Comparison of ENCODE assay signal across 11 mouse cellular contexts in the genomic region with DNA sequence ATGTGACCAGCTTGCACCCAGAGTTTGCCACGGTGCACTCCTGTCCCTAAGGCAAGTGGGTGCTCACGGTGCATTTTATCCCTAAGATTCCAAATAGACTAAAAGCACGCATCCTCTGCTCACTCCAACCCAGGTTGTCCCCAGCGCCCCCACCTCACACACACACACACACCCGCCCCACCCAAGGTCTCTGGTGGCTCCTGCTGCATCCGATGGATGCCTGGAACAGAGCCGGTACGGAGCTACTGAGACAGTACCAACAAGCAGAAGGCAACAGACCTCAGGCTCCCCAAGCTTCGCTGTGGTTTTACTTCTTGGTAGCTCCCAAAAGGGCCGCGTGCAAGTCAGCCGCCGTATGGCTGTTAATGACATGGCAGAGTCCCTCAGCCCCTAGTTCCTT. TPM values are rescaled to one million over a fixed set of nuclear protein-coding genes. Genes with fewer than 3 reads are reported as not detected.
DNase-seq lines count a peak whose midpoint lies in the region; ATAC-seq lines count a peak whose summit lies in the region.
"Had no signal": no experiment of that assay in that cellular context is flagged by ENCODE, and none has a peak within 500 bp of the region (broad histone marks: within the 10 kb centered on the region; RNA-seq: fewer than 3 reads in every experiment).

No protein-coding gene starts in this region.

- no peak overlapping the region for H3K27ac ChIP-seq in heart, embryonic 14.5 days (replicated peaks in 1 of 2; ENCODE audit: control insufficient read depth in 1 of 2, insufficient read depth in 1 of 2, low read depth in 2 of 2, low read length in 2 of 2)
- no peak overlapping the region for H3K27ac ChIP-seq in embryonic facial prominence, embryonic 12.5 days
- H3K27ac ChIP-seq in hindbrain, embryonic 15.5 days (replicated peaks), result no peak overlapping the region
- no peak overlapping the region for H3K27ac ChIP-seq in midbrain, embryonic 12.5 days (replicated peaks)

- H3K4me2 ChIP-seq in heart, embryonic 14.5 days (ENCODE audit: low read length), result peak overlapping the region; percentile 69
- peak overlapping the region; percentile 52 for H3K4me2 ChIP-seq in embryonic facial prominence, embryonic 12.5 days (replicated peaks)
- H3K4me2 ChIP-seq in hindbrain, embryonic 15.5 days, result peak overlapping the region; percentile 44
- H3K4me2 ChIP-seq in midbrain, embryonic 12.5 days (replicated peaks), result peak overlapping the region; percentile 43

- ATAC-seq in heart, embryonic 14.5 days (ENCODE audit: insufficient number of reproducible peaks, insufficient read depth, low FRiP score, low read depth), result no peak
- no peak for ATAC-seq in embryonic facial prominence, embryonic 12.5 days (ENCODE audit: insufficient number of reproducible peaks, insufficient read depth, low FRiP score, low TSS enrichment)
- ATAC-seq in hindbrain, embryonic 15.5 days (ENCODE audit: low FRiP score, low read depth), result peak; percentile 54; the same call in 1 of the 2 replicates
- ATAC-seq in midbrain, embryonic 12.5 days (ENCODE audit: low FRiP score, low read depth), result no peak

- H3K4me1 ChIP-seq in heart, embryonic 14.5 days (ENCODE audit: control insufficient read depth in 2 of 2, insufficient read depth in 2 of 2, low read length in 2 of 2), result peaks cover 16 to 45% of the 10 kb centered on the region in 2 experiments
- peaks cover 19% of the 10 kb centered on the region for H3K4me1 ChIP-seq in embryonic facial prominence, embryonic 12.5 days
- peaks cover 13% of the 10 kb centered on the region for H3K4me1 ChIP-seq in hindbrain, embryonic 15.5 days (replicated peaks)
- peaks cover 15% of the 10 kb centered on the region; the same call in 1 of the 2 replicates for H3K4me1 ChIP-seq in midbrain, embryonic 12.5 days

- H3K27me3 ChIP-seq in heart, embryonic 14.5 days (ENCODE audit: control insufficient read depth, insufficient read depth, low read length), result peaks cover 4% of the 10 kb centered on the region; the same call in 1 of the 2 replicates
- H3K27me3 ChIP-seq in embryonic facial prominence, embryonic 12.5 days, result peaks cover 16% of the 10 kb centered on the region
- H3K27me3 ChIP-seq in hindbrain, embryonic 15.5 days, result no peaks in the 10 kb centered on the region; the same call in 1 of the 2 replicates
- H3K27me3 ChIP-seq in midbrain, embryonic 12.5 days, result peaks cover 34% of the 10 kb centered on the region

- H3K9ac ChIP-seq in heart, embryonic 14.5 days (ENCODE audit: low read length), result peak overlapping the region; percentile 42
- no peak overlapping the region; the same call in 1 of the 2 replicates for H3K9ac ChIP-seq in embryonic facial prominence, embryonic 12.5 days
- H3K9ac ChIP-seq in hindbrain, embryonic 15.5 days, result peak overlapping the region; percentile 6; the same call in 1 of the 2 replicates
- H3K9ac ChIP-seq in midbrain, embryonic 12.5 days (replicated peaks), result no peak overlapping the region

- 14% methylated on average over 13 of the region's 13 CpGs for WGBS in heart, embryonic 14.5 days
- WGBS in embryonic facial prominence, embryonic 12.5 days, result 14% methylated on average over 13 of the region's 13 CpGs
- 13% methylated on average over 13 of the region's 13 CpGs for WGBS in hindbrain, embryonic 15.5 days
- 13% methylated on average over 13 of the region's 13 CpGs for WGBS in midbrain, embryonic 12.5 days

- no peak for DNase-seq in heart, adult 8-10 months (ENCODE audit: low spot score)
- no peak for DNase-seq in left cerebral cortex, adult 18-20 months (ENCODE audit: low spot score in 2 of 2)
- DNase-seq in adrenal gland, postnatal 10 days, result no peak
- DNase-seq in cerebellum, adult 18-20 months, result no peak
- DNase-seq: adrenal gland, adult 8-10 months had no signal

- H3K9me3 ChIP-seq in heart, embryonic 14.5 days (ENCODE audit: control insufficient read depth, low read length), result no peaks in the 10 kb centered on the region
- H3K9me3 ChIP-seq in embryonic facial prominence, embryonic 12.5 days, result no peaks in the 10 kb centered on the region
- H3K9me3 ChIP-seq in hindbrain, embryonic 15.5 days, result no peaks in the 10 kb centered on the region
- H3K9me3 ChIP-seq in midbrain, embryonic 12.5 days, result no peaks in the 10 kb centered on the region

- peaks cover 22% of the 10 kb centered on the region for H3K36me3 ChIP-seq in heart, embryonic 14.5 days (ENCODE audit: control insufficient read depth, insufficient read depth, low read length)
- peaks cover 14% of the 10 kb centered on the region; the same call in 1 of the 2 replicates for H3K36me3 ChIP-seq in embryonic facial prominence, embryonic 12.5 days
- H3K36me3 ChIP-seq in hindbrain, embryonic 15.5 days, result no peaks in the 10 kb centered on the region
- peaks cover 4% of the 10 kb centered on the region; the same call in 1 of the 2 replicates for H3K36me3 ChIP-seq in midbrain, embryonic 12.5 days

- peak overlapping the region; percentile 23 to 32 for H3K4me3 ChIP-seq in heart, embryonic 14.5 days (ENCODE audit: control insufficient read depth in 1 of 2, insufficient read depth in 1 of 2, low read depth in 1 of 2, low read length in 2 of 2)
- peak overlapping the region; percentile 25 for H3K4me3 ChIP-seq in embryonic facial prominence, embryonic 12.5 days
- peak overlapping the region; percentile 11 for H3K4me3 ChIP-seq in hindbrain, embryonic 15.5 days
- peak overlapping the region; percentile 23 for H3K4me3 ChIP-seq in midbrain, embryonic 12.5 days

RNA-seq across cellular contexts. Expression of a gene that starts 0.4 kb away (rescaled TPM):
- polyA plus RNA-seq in heart, embryonic 14.5 days (2014; fragmentation: Nextera tagmentation; extraction: Ambion mirVana), result 0.93 and 2.0 TPM in 2 replicates
- 1 to 10 TPM in 1 of 4 experiments, under 1 TPM in 3; 0.08 to 1.1 (median 0.30) TPM for total RNA-seq in heart, adult 8-10 months (2022)
- polyA plus RNA-seq in embryonic facial prominence, embryonic 12.5 days (2016; fragmentation: Nextera tagmentation; extraction: Ambion mirVana), result 2.0 and 2.5 TPM in 2 replicates
- 2.2 TPM in 2 replicates for polyA plus RNA-seq in hindbrain, embryonic 15.5 days (2015; fragmentation: Nextera tagmentation; extraction: Ambion mirVana)
- 1.5 and 2.0 TPM in 2 replicates for polyA plus RNA-seq in midbrain, embryonic 12.5 days (2016; fragmentation: Nextera tagmentation; extraction: Ambion mirVana)
- total RNA-seq in left cerebral cortex, adult 18-20 months (2021), result 1 to 10 TPM; 1.9 to 2.2 TPM
- total RNA-seq in adrenal gland, postnatal 10 days (2021), result 1 to 10 TPM; 1.1 to 1.9 TPM
- total RNA-seq: CH12.LX; liver, adult 2 months had no signal

RNA-seq across cellular contexts. Expression of a gene that starts 18.5 kb away (rescaled TPM):
- 260 and 264 TPM in 2 replicates for polyA plus RNA-seq in heart, embryonic 14.5 days (2014; fragmentation: Nextera tagmentation; extraction: Ambion mirVana)
- 100 to 1,000 TPM; 124 to 143 (median 129) TPM for total RNA-seq in heart, adult 8-10 months (2022)
- 118 and 123 TPM in 2 replicates for polyA plus RNA-seq in embryonic facial prominence, embryonic 12.5 days (2016; fragmentation: Nextera tagmentation; extraction: Ambion mirVana)
- 206 and 214 TPM in 2 replicates for polyA plus RNA-seq in hindbrain, embryonic 15.5 days (2015; fragmentation: Nextera tagmentation; extraction: Ambion mirVana)
- polyA plus RNA-seq in midbrain, embryonic 12.5 days (2016; fragmentation: Nextera tagmentation; extraction: Ambion mirVana), result 57.6 and 68.1 TPM in 2 replicates
- total RNA-seq in left cerebral cortex, adult 18-20 months (2021), result 100 to 1,000 TPM; 184 to 202 TPM
- 100 to 1,000 TPM; 231 to 232 TPM for total RNA-seq in adrenal gland, postnatal 10 days (2021)

Comparison
In these comparisons a context has a peak if more than half of its experiments do, and no peak if none do; other contexts are left out.
1. H3K9ac ChIP-seq: peak in heart, embryonic 14.5 days (single experiment) and hindbrain, embryonic 15.5 days (single experiment); none in embryonic facial prominence, embryonic 12.5 days (single experiment) and midbrain, embryonic 12.5 days (single experiment).
2. Peak in every context shown above with its lines, with median percentiles within 50 percentile points of each other: H3K4me2 ChIP-seq and H3K4me3 ChIP-seq.